Mouse (Mus musculus) heart, embryonic 11.5 days (tissue): ENCODE measurements around the gene Cdc7. TPM values are rescaled to one million over a fixed set of nuclear protein-coding genes. Genes with fewer than 3 reads are reported as not detected.
A peak's percentile ranks its signal among the peaks of the same experiment; 100 is the strongest.

Source experiments
- ATAC-seq: fragments of 200-750 bp; cut with Nextera tagmentation; replicated peaks from 2 replicates; pipeline ENCODE4 v1.8.0; 2017; ENCODE audit warnings: moderate library complexity; ENCODE audit not compliant: insufficient number of reproducible peaks, low FRiP score, low TSS enrichment
- H3K27ac ChIP-seq: fragments of 300-500 bp; sonication (generic); 2 replicates; pipeline ENCODE4 v1.5.1; 2014; ENCODE audit warnings: mild to moderate bottlenecking, low read depth, low read length
- H3K27me3 ChIP-seq: fragments of 300-500 bp; sonication (generic); 2 replicates; pipeline ENCODE4 v1.6.1; 2014; ENCODE audit warnings: mild to moderate bottlenecking, low read length, mixed read lengths; ENCODE audit not compliant: control insufficient read depth, insufficient read depth
- H3K36me3 ChIP-seq: fragments of 300-500 bp; sonication (generic); 2 replicates; pipeline ENCODE4 v1.6.1; 2014; ENCODE audit warnings: mild to moderate bottlenecking, low read length, moderate library complexity, mixed read lengths; ENCODE audit not compliant: control insufficient read depth, insufficient read depth
- H3K4me1 ChIP-seq: fragments of 300-500 bp; sonication (generic); 2 replicates; pipeline ENCODE4 v1.6.1; 2014; ENCODE audit warnings: low read length; ENCODE audit not compliant: control insufficient read depth, insufficient read depth
- H3K4me2 ChIP-seq: fragments of 300-500 bp; sonication (generic); 2 replicates; pipeline ENCODE4 v1.6.1; 2014; ENCODE audit warnings: mild to moderate bottlenecking, moderate library complexity
- H3K4me3 ChIP-seq: fragments of 300-500 bp; sonication (generic); 2 replicates; pipeline ENCODE4 v1.5.1; 2014; ENCODE audit warnings: low read depth, low read length
- H3K9ac ChIP-seq: fragments of 300-500 bp; sonication (generic); 2 replicates; pipeline ENCODE4 v1.6.1; 2014; ENCODE audit warnings: mild to moderate bottlenecking, low read depth, low read length, moderate library complexity
- H3K9me3 ChIP-seq: fragments of 300-500 bp; sonication (generic); replicated peaks from 2 replicates; pipeline ENCODE4 v1.6.1; 2016; ENCODE audit warnings: low read length; ENCODE audit not compliant: control insufficient read depth
- whole genome bisulfite sequencing: fragments of 180-500 bp; shearing (Covaris S2); extraction: QIAGEN DNeasy Blood & Tissue Kit; methylation state at CpG from one replicate; pipeline ENCODE4 v1.1.7; 2014; ENCODE audit not compliant: insufficient replicate concordance; 5-methylcytosine and 5-hydroxymethylcytosine counted together
- polyA plus RNA-seq: library from polyadenylated mRNA; unstranded; fragments of >200 nt; fragmentation: Nextera tagmentation; extraction: Ambion mirVana; gene quantifications from 2 replicates; pipeline ENCODE4 v1.2.1, GENCODE M21; 2014

Cdc7 gene
- polyA plus RNA-seq, 1 experiment from 2014 or later = 36.1 TPM

- H3K27me3 ChIP-seq = no peaks in the 10 kb centered on the region
Measured at GRCm38 (mm10) chr5:107015046-107015421, 50.9 kb downstream of the Cdc7 start.

GRCm38 (mm10) chr5:107015422-107016081 is 51.4 kb downstream of the Cdc7 start:
- Histone ChIP-seq H3K4me3 (no peak overlapping the region), H3K27ac (peak overlapping the region; percentile 70), H3K9me3 (no peaks in the 10 kb centered on the region), H3K9ac (no peak overlapping the region; the same call in 1 of the 2 replicates), H3K36me3 (no peaks in the 10 kb centered on the region), H3K27me3 (no peaks in the 10 kb centered on the region), H3K4me2 (peak overlapping the region; percentile 32), H3K4me1 (peaks cover 48% of the 10 kb centered on the region)
- ATAC-seq = peak; percentile 55; the same call in 1 of the 2 replicates
- WGBS = 4% methylated on average over 10 of the region's 10 CpGs

More at GRCm38 (mm10) chr5:107015046-107015421, 50.9 kb downstream of the Cdc7 start:
- peaks cover 43% of the 10 kb centered on the region for H3K4me1 ChIP-seq
- H3K36me3 ChIP-seq = no peaks in the 10 kb centered on the region
- H3K9ac ChIP-seq = no peak overlapping the region; the same call in 1 of the 2 replicates
- ATAC-seq = no peak
- H3K27ac ChIP-seq = peak overlapping the region; percentile 70
- 61% methylated on average over 2 of the region's 2 CpGs for WGBS
- H3K9me3 ChIP-seq = no peaks in the 10 kb centered on the region
- peak overlapping the region; percentile 32; the same call in 1 of the 2 replicates for H3K4me2 ChIP-seq
- H3K4me3 ChIP-seq = no peak overlapping the region

- 65% methylated on average over 4 of the region's 4 CpGs for WGBS
- no peak for ATAC-seq
- Histone ChIP-seq H3K27ac (no peak overlapping the region), H3K36me3 (no peaks in the 10 kb centered on the region), H3K9ac (no peak overlapping the region), H3K4me1 (peaks cover 45% of the 10 kb centered on the region), H3K27me3 (no peaks in the 10 kb centered on the region), H3K9me3 (no peaks in the 10 kb centered on the region), H3K4me2 (no peak overlapping the region), H3K4me3 (no peak overlapping the region)
Measured at GRCm38 (mm10) chr5:107016538-107016937, 52.4 kb downstream of the Cdc7 start.

GRCm38 (mm10) chr5:107017544-107017943 is 53.4 kb downstream of the Cdc7 start:
- WGBS = 59% methylated on average over 2 of the region's 2 CpGs
- no peaks in the 10 kb centered on the region for H3K36me3 ChIP-seq
- H3K9me3 ChIP-seq = no peaks in the 10 kb centered on the region
- H3K9ac ChIP-seq = no peak overlapping the region
- H3K4me3 ChIP-seq = no peak overlapping the region
- no peak overlapping the region for H3K27ac ChIP-seq
- H3K4me2 ChIP-seq = no peak overlapping the region
- no peak for ATAC-seq
- no peaks in the 10 kb centered on the region for H3K27me3 ChIP-seq
- peaks cover 41% of the 10 kb centered on the region for H3K4me1 ChIP-seq

- no peak overlapping the region for H3K9ac ChIP-seq
- no peak overlapping the region for H3K4me2 ChIP-seq
- ATAC-seq = no peak
- H3K9me3 ChIP-seq = no peaks in the 10 kb centered on the region
- no peaks in the 10 kb centered on the region for H3K36me3 ChIP-seq
- H3K4me1 ChIP-seq = peaks cover 29% of the 10 kb centered on the region
- WGBS = 81% methylated on average over 5 of the region's 5 CpGs
- H3K27me3 ChIP-seq = no peaks in the 10 kb centered on the region
- H3K27ac ChIP-seq = no peak overlapping the region
- no peak overlapping the region for H3K4me3 ChIP-seq
Measured at GRCm38 (mm10) chr5:107019057-107019456, 54.9 kb downstream of the Cdc7 start.

GRCm38 (mm10) chr5:107019904-107020303 is 55.8 kb downstream of the Cdc7 start:
- Histone ChIP-seq H3K4me2 (no peak overlapping the region), H3K36me3 (no peaks in the 10 kb centered on the region), H3K9me3 (no peaks in the 10 kb centered on the region), H3K4me1 (peaks cover 21% of the 10 kb centered on the region), H3K9ac (no peak overlapping the region), H3K27ac (0 out of 2 replicates have a peak overlapping the region, but pooled peaks have one; percentile 38), H3K4me3 (no peak overlapping the region), H3K27me3 (no peaks in the 10 kb centered on the region)
- no peak for ATAC-seq
- 78% methylated on average over 6 of the region's 6 CpGs for WGBS

- Histone ChIP-seq H3K27me3 (no peaks in the 10 kb centered on the region), H3K4me3 (no peak overlapping the region), H3K4me1 (peaks cover 16% of the 10 kb centered on the region), H3K27ac (peak overlapping the region; percentile 43; the same call in 1 of the 2 replicates), H3K4me2 (no peak overlapping the region), H3K9me3 (no peaks in the 10 kb centered on the region), H3K36me3 (no peaks in the 10 kb centered on the region), H3K9ac (no peak overlapping the region)
- 43% methylated on average over 7 of the region's 7 CpGs for WGBS
- no peak for ATAC-seq
Measured at GRCm38 (mm10) chr5:107020366-107020765, 56.2 kb downstream of the Cdc7 start.

- WGBS = 81% methylated on average over 14 of the region's 14 CpGs
- H3K9ac ChIP-seq = no peak overlapping the region
- no peak overlapping the region for H3K27ac ChIP-seq
Measured at GRCm38 (mm10) chr5:107021291-107022063, 57.4 kb downstream of the Cdc7 start.

More at GRCm38 (mm10) chr5:107021291-107022063, 57.4 kb downstream of the Cdc7 start:
- Histone ChIP-seq H3K36me3 (no peaks in the 10 kb centered on the region), H3K4me2 (no peak overlapping the region), H3K4me3 (no peak overlapping the region), H3K4me1 (peaks cover 8% of the 10 kb centered on the region), H3K9me3 (no peaks in the 10 kb centered on the region), H3K27me3 (no peaks in the 10 kb centered on the region)
- ATAC-seq = no peak
